Mouse (Mus musculus) hindbrain, embryonic 16.5 days (tissue): Measurements from ENCODE around the gene Eepd1. TPM values are rescaled to one million over a fixed set of nuclear protein-coding genes. Genes with fewer than 3 reads are reported as not detected.

Experiments
- ATAC-seq: fragments of 200-750 bp; cut with Nextera tagmentation; 2 replicates; pipeline ENCODE4 v1.8.0; 2017; ENCODE audit warnings: moderate TSS enrichment, moderate library complexity
- H3K27ac ChIP-seq: fragments of 300-500 bp; sonication (generic); 2 replicates; pipeline ENCODE4 v1.5.1; 2014; ENCODE audit warnings: low read depth, mild to moderate bottlenecking, control low read depth, low read length, moderate library complexity
- H3K27me3 ChIP-seq: fragments of 300-500 bp; sonication (generic); replicated peaks from 2 replicates; pipeline ENCODE4 v1.6.1; 2014; ENCODE audit warnings: low read length; ENCODE audit not compliant: control insufficient read depth, insufficient read depth
- H3K36me3 ChIP-seq: fragments of 300-500 bp; sonication (generic); 2 replicates; pipeline ENCODE4 v1.6.1; 2014; ENCODE audit warnings: mild to moderate bottlenecking, low read length, moderate library complexity, mixed read lengths; ENCODE audit not compliant: control insufficient read depth, insufficient read depth
- H3K4me1 ChIP-seq: fragments of 300-500 bp; sonication (generic); 2 replicates; pipeline ENCODE4 v1.6.1; 2014; ENCODE audit warnings: low read depth, low read length; ENCODE audit not compliant: control insufficient read depth, insufficient read depth
- H3K4me2 ChIP-seq: fragments of 300-500 bp; sonication (generic); 2 replicates; pipeline ENCODE4 v1.6.1; 2014; ENCODE audit warnings: mild to moderate bottlenecking, low read length, control low read depth, moderate library complexity
- H3K4me3 ChIP-seq: fragments of 300-500 bp; sonication (generic); 2 replicates; pipeline ENCODE4 v1.5.1; 2014; ENCODE audit warnings: mild to moderate bottlenecking, low read length, control low read depth, moderate library complexity
- H3K9ac ChIP-seq: fragments of 300-500 bp; sonication (generic); 2 replicates; pipeline ENCODE4 v1.6.1; 2014; ENCODE audit warnings: low read depth, mild to moderate bottlenecking, control low read depth, low read length, moderate library complexity
- H3K9me3 ChIP-seq: fragments of 300-500 bp; sonication (generic); 2 replicates; pipeline ENCODE4 v1.6.1; 2014; ENCODE audit warnings: mild to moderate bottlenecking, low read length, moderate library complexity; ENCODE audit not compliant: control insufficient read depth
- WGBS: fragments of 180-500 bp; shearing (Covaris S2); extraction: QIAGEN DNeasy Blood & Tissue Kit; methylation state at CpG from one replicate; pipeline ENCODE4 v1.1.7; 2014; 5-methylcytosine and 5-hydroxymethylcytosine counted together
- polyA plus RNA-seq: library from polyadenylated mRNA; unstranded; fragments of >200 nt; fragmentation: Nextera tagmentation; extraction: Ambion mirVana; gene quantifications from 2 replicates; pipeline ENCODE4 v1.2.1, GENCODE M21; 2015

The Eepd1 gene
- polyA plus RNA-seq, 1 experiment from 2014 or later: 15.6 TPM

DNA sequence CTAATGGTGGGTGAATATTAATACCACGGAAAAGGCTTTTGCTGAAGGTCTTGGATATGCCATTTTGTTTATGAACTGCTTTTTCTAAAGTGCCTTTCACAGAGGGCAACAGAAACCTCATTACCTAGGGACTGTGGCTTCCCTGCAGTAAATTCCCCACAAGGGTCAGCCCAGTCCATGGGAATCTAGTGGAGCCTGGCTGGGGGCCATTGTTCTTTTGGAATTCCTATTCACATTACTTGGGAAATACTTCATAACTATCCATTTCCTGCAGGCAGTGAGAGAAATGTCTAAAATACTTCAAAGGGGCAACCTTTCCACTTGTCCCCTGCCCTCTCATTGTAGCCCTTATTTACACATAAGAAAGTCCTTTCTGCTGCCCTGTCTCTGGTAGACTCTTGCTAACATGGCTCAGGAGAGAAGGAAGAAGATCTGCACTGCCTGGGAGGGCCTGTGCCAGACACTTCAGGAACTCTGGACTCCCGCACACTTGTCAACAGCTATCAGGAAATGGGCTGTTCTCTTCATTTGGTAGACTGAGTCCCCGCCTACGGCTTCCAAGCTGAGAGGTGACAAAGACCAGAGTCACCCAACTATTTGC lies 111.1 kb downstream of the Eepd1 start:
- H3K27me3 ChIP-seq: no peaks in the 10 kb centered on the region
- H3K9ac ChIP-seq: no peak overlapping the region
- no peaks in the 10 kb centered on the region for H3K9me3 ChIP-seq
- H3K36me3 ChIP-seq: no peaks in the 10 kb centered on the region
- no peak overlapping the region for H3K27ac ChIP-seq
- H3K4me2 ChIP-seq: no peak overlapping the region
- WGBS: 67% methylated on average over 4 of the region's 4 CpGs
- H3K4me3 ChIP-seq: no peak overlapping the region
- ATAC-seq: peak; percentile 59
- H3K4me1 ChIP-seq: no peaks in the 10 kb centered on the region

GRCm38 (mm10) chr9:25624744-25625143 lies 143.4 kb downstream of the Eepd1 start:
- 82% methylated on average over 2 of the region's 2 CpGs for WGBS
- Histone ChIP-seq H3K36me3 (no peaks in the 10 kb centered on the region), H3K4me1 (no peaks in the 10 kb centered on the region), H3K27me3 (no peaks in the 10 kb centered on the region), H3K27ac (no peak overlapping the region), H3K9me3 (no peaks in the 10 kb centered on the region), H3K9ac (no peak overlapping the region), H3K4me3 (no peak overlapping the region), H3K4me2 (no peak overlapping the region)
- ATAC-seq: no peak

DNA sequence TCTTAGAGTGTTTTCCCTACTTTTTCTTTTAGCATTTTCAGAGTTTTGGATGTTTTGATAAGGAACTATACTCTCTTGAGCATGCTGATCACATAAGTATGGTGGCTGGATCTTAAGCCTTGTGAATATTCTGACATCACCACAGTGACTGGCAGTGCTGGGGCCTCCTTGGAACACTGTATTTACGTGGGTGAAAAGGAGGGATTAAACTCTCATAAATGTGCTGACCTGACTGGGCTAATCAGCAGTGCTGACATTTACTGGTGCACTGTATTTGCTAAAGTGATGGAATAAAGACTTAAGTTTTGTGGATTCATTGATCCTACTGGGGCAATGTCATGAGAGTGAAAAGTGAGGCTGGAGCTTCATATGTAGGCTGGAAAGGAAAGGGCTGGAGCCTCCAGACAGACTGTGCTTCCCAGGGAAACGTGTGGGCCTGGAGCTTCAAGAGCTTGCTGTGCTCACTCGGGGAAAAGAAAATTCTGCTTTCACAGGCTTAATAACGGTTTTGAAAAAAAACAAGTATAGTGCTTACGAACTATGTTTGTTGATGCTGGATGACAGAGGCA lies 148.3 kb downstream of the Eepd1 start:
- 69% methylated on average over 5 of the region's 5 CpGs for WGBS
- Histone ChIP-seq H3K4me3 (no peak overlapping the region), H3K9me3 (no peaks in the 10 kb centered on the region), H3K4me2 (no peak overlapping the region), H3K9ac (no peak overlapping the region), H3K4me1 (no peaks in the 10 kb centered on the region), H3K36me3 (no peaks in the 10 kb centered on the region), H3K27ac (no peak overlapping the region), H3K27me3 (no peaks in the 10 kb centered on the region)
- ATAC-seq: no peak

Other genes with a start within 250 kb of the Eepd1 start
- gene Sept7, start 229.1 kb upstream of the Eepd1 start, polyA plus RNA-seq: 247 and 264 TPM in 2 replicates